Mouse (Mus musculus) embryo, embryonic 10.5 days (tissue): Measurements from ENCODE around the gene Helz2.

Experiments
- DNase-seq: peaks from one replicate; pipeline ENCODE4 v3.0.0-alpha.2; 2015; ENCODE audit warnings: low spot score

Helz2 gene

GRCm38 (mm10) chr2:181241602-181242313, at the start of gene Helz2:
TSS of gene Helz2 (minus strand) at chr2:181242027.
- DNase-seq, result peak; percentile 31

DNA sequence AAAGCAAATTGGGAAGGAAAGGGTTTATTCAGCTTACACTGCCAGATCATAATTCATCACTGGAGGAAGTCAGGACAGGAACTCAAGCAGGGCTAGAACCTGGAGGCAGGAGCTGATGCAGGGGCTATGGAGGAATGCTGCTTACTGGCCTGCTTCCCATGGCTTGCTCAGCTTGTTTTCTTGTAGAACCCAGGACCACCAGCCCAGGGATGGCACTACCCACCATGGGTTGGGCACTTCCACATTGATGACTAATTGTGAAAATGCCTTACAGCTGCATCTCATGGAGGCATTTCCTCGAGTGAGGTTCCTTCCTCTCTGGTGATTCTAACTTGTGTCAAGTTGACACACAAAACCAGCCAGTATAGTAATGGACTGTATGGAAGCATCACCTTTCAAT, 49.1 kb upstream of the Helz2 start:
- DNase-seq, result no peak

GRCm38 (mm10) chr2:181288691-181289090, 46.9 kb upstream of the Helz2 start:
- no peak for DNase-seq

GRCm38 (mm10) chr2:181287958-181288350, 46.1 kb upstream of the Helz2 start, which contains the start of gene Gmeb2:
TSS of gene Gmeb2 (minus strand) at chr2:181288035.
- DNase-seq, result peak; percentile 99

- DNase-seq, result peak; percentile 87
Measured at GRCm38 (mm10) chr2:181287338-181287957, 45.6 kb upstream of the Helz2 start.

- DNase-seq, result peak; percentile 9
Measured at GRCm38 (mm10) chr2:181286629-181287337, 45.0 kb upstream of the Helz2 start.

DNA sequence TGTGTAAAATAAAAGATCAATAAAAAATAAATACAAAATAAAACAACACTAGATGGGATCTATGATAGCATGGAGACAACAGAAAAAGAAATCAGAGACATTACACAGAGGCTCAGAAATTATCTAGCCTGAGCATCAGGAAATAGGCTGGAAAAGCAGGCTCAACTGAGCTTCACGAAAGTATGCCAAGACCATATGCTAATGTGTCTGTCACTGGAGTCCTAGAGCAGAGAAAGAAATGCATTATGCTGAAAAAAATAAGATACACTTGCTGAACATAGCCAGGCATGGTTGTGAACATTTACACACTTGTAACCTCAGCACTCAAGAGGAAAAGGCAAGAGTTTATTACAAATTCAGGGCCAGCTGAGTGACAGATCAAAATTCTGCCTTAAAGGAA, 38.1 kb upstream of the Helz2 start:
- no peak for DNase-seq

DNA sequence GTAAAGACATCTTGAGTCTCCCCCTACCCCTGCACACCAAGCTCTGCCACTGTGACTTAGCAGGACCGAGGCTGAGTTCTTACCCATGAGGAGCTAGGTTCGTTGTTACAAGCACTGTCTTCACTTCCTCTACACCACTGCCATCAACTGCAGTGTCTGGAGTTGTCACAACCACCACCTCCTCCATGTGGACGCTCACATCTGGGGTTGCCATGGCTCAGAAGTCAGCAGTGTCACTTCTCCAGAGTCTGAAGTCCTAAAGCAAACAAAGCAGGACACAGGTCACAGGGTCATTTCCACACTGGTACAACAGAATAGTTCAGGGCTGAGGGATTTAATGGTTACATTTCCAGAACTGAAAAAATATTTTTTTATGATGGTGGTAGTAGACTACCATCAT, 36.0 kb upstream of the Helz2 start:
- DNase-seq, result no peak

GRCm38 (mm10) chr2:181276766-181277165, 34.9 kb upstream of the Helz2 start:
- no peak for DNase-seq

- no peak for DNase-seq
Measured at GRCm38 (mm10) chr2:181274639-181275038, 32.8 kb upstream of the Helz2 start.

- no peak for DNase-seq
Measured at GRCm38 (mm10) chr2:181273829-181274228, 32.0 kb upstream of the Helz2 start.

DNA sequence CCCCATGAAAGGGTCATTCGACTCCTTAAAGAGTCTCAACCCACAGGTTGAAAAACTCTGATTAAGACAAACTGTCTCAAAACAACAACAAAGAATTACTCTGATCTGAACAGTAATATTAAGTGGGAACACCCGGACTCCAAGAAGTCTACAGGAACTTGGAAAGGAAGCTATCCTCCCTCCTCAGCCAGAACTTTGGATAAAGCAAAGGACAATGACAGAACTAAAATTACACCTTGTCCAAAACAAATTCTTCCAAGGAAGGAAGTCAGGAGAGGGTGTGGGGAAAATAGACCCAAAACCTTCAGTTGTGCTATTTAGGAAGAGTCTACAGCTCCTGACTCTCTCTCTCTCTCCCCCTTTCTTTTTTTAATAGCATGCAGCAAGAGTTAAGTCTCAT, 30.3 kb upstream of the Helz2 start:
- no peak for DNase-seq

DNA sequence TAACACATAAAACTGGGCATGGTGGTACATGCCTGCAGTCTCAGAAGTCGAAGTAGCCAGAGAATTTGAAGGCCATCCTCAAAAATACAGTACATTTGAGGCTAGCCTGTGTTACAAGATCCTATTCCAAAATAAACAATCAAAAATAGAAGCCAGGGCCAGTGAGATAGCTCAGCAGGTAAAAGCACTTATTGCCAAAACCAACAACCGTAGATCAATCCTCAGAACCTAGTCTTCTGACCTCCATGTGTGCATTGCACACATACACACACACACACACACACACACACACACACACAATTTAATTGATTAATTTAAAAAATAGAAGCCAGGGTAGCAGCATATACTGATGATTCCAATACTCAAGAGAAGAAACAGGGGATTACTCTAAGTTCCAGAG, 25.0 kb upstream of the Helz2 start:
- DNase-seq, result no peak

DNA sequence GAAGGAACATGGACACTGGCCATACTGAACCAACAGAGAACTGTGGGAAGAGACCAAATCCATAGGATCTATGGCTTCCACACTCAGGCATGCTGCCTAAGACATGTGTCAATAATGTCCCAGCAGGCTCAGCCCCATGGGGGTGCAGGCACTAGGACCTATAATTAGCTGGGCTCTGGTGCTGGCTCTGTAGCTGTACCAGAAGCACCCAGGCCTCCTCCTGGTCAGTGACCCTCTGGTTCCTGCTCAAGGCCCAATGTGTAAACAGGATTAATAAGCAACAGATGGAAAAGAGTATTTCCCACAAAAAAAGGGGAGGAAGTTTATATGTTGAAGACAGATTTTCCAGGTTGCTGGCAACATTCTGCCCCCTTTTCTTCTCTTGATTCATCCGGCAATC, 11.4 kb upstream of the Helz2 start:
- DNase-seq, result no peak

- DNase-seq, result no peak
Measured at GRCm38 (mm10) chr2:181251841-181252240, 10.0 kb upstream of the Helz2 start.

DNA sequence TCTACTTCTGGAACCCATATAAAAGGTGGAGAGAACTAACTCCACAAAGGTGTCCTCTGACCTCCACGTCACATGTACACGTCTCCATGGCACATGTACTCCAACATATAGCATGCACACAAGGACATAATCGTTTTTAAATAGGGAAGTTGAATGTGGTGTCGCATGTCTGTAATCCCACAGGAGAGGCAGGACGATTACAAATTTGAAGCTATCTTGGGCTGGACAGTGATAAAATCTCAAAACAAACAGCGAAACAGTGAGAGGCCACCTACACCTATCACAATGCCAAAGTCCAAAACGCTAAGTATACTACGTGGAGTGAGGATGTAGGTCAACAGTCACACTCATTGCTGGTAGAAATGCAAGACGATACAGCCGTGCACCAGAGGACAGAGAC, 7.4 kb upstream of the Helz2 start:
- DNase-seq, result no peak

DNA sequence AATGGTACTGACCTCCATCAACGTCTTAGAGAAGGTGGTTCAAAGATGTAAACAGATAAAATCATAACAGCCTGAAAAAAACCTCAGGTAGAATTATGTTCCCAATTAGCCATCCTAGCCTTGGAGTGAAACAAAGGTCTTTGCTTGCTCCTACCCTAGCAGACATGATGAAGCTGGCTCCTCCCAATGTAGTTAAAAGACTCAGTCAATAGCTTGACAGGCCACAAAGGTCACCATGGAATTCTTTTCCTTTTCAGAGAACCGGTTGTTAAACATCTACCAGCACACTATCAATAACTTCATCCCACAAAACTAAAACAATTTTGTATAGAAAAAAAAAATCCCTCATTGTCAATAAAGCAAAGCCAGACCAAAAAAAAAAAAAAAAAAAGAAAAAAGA, 3.2 kb upstream of the Helz2 start:
- no peak for DNase-seq

GRCm38 (mm10) chr2:181243706-181244394, 2.0 kb upstream of the Helz2 start:
- DNase-seq, result peak; percentile 10

GRCm38 (mm10) chr2:181242314-181242665, 463 bp upstream of the Helz2 start:
- no peak for DNase-seq

DNA sequence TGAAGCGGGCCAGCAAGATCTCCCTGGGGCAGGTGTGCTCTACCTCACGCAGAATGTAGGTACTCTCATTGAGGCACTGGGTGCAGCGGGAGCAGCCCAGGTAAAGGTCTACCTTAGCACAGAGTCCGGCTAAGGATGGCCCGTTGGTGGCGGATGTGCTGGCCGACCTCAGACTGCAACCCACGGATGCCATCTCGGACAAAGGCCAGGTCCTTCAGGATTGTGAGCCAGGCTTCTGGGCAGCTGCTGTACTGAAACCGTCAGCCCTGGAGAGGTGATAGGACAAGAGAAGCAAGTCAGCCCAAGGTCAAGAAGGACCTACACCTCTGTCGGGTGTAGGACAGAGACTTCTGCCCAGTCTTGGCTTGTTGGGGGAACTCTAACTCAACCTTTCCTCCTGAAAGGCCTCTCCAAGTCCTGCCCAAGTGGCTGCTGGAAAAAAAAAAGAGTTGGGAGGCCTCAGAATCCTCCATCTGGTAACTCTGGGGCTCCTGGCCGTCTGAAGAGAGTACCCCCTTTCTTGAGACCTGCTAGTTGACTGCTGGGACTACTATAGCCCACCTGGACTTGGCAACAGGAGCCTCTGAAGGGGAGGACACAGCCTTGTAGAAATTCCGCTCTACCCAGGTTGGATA, 904 bp downstream of the Helz2 start:
- no peak for DNase-seq

GRCm38 (mm10) chr2:181239261-181239660, 2.6 kb downstream of the Helz2 start:
- no peak for DNase-seq

DNA sequence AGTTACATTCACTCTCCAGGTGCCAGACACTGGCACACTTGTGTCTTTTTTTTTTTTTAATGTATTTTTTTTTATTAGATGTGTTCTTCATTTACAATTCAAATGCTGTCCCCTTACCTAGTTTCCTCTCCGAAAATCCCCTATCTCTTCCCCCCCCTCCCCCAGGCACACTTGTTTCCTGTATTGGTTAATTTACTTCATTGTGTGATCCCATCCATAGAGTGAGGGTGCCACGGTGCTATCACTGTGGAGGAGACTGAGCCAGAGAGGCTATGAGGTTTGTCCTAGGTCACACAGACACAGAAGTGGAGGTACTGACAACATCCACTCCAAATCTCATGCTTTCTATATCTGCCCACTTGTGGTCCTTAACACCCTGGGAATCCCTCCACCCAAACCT, 3.0 kb downstream of the Helz2 start:
- DNase-seq, result no peak
